Mouse (Mus musculus): ENCODE measurements around the gene Acod1.
A peak's percentile ranks its signal among the peaks of the same experiment; 100 is the strongest.

Gene Acod1

DNA sequence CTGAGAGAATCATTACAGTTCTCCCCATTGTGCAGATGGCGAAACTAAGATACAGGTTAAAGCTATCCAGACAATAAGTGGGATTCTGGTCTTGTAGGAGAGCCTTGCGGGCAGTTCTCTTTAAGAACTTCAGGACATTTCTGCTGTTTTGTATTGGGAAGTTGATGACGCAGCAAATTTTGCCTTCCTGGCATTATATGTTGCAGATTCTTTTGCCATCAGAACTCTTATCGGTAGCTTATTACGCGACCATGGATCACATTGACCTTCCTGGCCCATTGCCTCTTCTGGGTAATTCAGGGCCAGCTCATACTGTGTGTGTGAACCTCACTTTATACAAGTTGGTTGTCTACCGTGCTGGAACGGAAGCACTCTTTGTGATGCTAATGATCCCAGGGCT, 27.0 kb downstream of the Acod1 start:
- DNase-seq, result no peak

DNA sequence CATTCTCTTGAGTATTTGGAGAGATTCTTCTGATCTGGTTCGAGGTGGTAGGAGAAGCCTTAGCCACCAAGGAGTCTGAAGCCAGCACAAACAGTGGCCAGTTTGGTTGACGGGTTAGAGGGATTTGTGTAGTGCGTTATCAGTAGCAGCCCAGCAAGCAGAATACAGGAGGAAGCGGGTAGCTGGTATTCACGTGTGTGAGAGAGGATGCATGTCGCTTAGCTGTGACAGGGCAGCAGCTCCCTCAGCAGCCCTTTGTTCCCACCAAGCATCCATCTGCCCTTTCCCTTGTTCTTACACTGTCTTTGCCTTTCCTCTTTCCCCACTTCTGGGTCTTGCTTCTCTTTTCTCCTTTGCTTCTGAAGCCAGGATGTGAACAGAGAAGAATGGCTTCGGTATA, 28.4 kb downstream of the Acod1 start:
- no peak for DNase-seq

DNA sequence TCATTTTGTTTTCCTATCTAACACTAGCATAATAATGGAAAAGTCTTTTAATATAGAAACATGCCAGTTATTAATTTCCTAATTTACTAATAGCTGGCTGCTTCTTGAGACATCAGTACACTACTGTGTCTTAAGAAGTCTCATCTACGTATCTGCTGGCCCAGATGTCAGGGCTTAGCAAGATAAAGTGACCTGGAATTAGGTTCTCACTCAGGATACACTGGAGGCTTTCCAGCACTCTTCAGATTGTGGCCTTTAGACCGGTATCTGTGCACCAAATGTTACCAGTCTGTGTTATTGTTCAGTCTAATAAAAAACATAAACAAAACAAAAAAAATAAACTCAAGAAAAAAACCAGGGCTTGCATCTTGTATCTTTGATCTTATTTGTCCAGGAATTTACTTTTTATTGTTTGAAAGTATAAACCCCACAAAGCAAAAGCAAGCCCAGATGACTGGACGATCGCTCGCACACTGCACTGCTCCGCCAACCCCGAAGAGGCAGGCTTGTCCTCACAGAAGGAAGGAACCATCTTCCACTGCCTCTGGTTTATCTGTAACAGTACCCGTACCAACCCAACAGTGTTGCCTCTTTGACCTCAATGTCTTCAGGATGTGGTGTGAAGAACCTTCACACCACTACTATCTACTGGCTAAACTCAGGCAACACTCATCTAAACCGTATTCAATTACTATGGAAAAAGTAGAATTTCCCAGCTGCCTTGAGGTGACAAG, 30.7 kb downstream of the Acod1 start:
- DNase-seq, result no peak

DNA sequence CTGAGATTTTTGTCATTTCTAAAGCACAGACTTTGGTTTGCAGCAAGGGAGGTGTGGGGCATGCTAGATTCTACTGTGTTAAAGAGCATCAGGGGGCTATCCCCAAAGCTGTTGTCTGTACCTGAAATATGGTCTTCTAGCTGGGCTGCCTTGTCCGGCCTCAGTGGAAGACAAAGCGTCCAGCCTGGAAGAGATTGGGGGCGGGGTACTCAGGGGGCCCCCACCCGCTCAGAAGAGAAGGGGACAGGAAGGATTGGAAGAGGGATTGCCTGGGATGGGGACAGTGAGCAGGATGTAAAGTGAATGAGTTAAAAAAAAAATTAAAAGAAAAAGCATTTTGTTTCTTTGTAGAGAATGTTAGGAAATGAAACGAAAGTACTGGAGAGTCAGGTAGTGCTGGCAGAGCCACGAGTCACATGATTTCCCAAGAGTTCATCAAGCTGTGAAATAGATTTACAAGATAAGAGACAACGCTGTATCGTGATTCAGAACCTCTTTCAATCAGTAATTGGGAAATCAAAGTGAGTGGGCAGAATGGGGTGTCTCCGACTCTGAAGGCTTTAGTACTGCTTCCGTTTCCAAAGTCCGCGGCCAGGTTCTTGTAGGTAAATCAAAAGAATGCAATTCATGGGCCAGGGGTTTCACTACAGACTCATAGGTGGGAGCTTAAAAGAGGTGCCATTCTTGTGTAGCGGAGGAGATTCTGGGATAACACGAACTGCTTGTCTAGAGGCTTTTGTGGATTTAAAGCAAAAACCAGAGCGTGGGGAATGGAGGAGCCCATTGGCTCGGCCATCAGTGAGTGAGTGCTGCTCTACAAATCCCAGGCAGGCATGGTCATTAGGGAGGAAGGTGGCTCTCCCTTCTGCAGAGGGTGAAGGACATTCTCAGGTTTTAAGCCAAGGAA, 31.5 kb downstream of the Acod1 start:
- DNase-seq, result no peak

DNA sequence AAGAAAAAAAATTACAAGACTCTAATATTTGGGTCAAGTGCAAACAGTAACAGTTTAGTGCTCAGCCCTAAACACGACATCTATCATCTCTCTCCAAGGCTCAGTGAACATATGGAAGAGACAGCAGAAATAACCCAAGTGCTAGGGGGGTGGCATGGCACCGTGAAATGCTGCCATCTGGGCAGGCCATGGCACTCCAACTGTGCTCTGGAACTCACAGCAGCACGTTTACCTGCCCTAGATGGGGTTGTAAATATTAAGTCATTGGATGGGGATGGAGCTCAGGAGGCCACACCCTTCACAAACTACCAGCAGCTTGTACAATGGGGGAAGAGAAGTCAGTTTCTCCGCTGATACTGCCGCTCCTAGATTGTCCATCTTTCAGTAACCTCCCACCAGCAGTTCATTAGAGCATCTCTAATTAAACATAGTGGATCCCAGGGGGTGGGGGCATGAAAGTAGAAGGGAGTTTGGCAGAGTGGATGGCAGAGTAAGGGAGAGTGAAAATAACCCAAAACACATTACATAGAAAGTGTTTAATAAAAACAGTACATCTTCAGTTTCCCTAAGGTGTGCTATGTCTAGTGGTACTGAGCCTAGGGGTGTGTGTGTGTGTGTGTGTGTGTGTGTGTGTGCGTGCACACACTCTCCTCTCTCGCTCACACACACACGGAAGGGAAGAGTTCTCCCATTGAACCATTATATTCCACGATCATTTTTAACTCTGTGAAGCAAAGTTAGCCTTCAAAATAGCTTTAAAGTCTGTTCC, 32.6 kb downstream of the Acod1 start:
- peak; percentile 59 for DNase-seq

DNA sequence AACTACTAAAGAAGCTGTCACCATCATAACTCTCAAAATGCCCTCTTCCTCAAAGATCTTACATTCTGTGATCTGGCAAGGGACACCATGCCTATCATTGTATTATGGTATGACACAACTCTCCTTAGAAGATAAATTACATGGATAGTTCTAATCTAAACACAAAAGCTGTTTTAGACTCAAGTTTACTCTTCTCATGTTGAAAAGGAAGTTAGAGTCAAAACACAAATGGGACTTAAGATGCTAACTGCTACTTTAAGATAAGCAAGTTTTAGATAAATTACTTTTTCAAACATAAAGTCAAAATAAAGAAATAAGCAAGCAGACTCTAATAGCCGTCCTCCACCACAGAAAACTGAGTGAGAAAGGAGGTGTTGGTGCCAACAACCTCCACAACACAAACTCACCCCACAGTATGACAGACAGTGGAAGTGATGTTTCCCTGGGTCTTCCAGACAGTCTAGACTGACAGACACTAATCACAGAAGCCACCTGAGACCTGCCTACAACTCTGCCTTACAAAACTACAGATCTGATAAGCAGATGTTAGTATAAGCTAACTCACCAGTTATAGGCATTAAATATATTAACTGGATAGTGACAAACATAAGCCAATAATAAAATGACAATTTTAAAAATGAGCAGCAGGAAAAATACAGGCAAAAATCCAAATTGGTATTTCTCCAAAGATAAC, 39.2 kb downstream of the Acod1 start:
- no peak for DNase-seq

DNA sequence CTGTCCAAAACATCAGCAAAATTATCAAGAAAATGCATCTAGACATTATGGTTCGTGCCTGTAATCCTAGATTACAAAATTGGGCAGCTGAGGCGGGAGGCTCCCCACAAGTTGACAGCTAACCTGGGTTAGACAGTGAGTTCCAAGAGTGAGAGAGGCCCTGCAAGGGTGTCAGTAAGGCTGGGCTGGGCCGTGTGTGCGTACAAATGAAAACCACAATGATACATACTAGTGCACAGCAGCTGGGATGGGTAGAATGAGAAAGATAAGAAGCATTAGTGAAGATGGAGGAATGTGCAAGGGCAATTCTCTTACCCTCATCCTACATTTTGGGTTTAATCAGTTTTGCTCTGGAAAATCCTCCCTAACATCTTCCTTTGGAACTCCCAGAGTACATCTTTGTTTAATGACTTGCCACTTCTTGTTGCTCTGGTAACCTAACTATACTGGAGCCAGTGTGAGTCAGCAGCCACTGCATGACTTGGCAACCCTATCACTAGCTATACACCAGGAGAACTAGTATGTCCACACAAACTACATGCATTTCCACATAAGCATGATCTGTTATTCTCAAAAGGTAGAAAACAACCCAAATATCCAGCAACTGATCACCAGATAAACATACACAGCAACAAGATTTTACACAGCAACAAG, 40.0 kb downstream of the Acod1 start:
- peak; percentile 57 for DNase-seq

DNA sequence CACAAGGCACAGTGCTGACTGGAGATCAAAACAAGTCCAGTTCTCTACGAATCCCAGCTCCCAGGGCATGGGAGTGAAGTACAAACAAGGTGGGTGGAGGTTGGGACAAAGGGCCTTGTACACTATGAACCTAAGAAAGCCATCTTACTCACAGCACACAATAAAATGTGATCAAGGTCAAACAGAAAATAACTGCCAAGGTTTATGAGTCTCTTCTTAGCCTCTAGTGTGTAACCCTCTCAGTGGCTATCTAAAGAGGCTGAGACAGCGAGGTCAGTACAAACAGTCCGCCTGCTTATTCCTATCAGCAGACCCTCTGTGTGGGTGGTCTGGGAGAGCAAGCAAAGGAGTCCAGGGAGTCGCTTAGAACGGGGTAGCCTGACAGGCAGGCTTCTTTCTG, 41.1 kb downstream of the Acod1 start:
- no peak for DNase-seq

DNA sequence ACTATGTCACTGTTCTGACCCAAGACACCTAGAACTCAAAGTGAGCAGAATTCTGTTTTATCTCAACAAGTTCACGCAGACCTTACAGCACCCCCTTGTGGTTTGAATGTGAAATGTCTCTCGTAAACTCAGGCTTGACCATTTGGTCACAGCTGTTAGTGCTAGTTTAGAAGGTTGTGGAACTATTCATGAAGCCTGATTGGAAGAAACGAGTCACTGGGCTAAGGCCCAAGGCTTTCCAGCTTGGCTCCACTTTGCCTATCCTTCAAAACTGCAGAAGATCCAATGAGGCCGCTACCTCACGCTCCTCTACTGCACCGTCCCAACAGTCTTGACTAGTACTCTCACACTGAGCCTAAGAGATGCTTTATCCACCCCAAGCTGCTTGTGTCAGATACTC, 41.8 kb downstream of the Acod1 start:
- no peak for DNase-seq

DNA sequence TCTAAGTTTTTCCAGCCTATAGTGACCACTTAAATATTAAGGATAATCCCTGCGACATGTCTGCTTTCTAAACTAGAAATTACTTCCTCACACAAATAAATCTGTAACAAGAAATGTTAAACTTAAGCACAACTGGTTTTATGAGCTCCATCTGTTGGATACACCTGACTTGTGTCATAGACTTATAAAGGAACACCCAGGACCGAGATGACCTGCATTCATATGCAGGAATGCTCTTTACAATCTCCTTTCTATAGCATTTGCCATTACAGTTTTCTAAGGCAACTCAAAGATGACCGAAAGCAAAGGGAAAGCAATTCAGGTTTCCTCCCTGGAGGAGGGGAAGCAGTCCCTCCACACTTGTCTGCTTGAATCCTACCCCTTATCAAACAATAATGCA, 46.5 kb downstream of the Acod1 start:
- DNase-seq, result no peak

DNA sequence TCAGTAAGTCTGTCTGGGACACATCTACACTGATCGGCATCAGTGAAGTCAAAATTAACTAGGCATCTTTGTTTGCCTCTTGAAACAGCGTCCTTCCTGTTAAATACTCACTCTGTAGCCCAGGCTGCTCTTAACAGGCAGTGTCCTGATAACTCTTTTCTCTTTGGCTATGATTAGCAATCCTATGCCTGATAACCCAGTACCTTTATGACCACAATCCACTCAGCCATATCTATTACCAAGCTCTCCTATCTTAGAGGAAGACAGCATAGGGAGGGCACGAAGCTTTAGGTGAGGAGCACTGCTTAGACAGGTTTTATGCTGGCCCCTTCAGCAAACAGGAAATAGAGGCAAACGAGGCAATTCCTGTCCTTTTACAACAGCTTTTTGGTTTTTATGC, 46.9 kb downstream of the Acod1 start:
- no peak for DNase-seq

DNA sequence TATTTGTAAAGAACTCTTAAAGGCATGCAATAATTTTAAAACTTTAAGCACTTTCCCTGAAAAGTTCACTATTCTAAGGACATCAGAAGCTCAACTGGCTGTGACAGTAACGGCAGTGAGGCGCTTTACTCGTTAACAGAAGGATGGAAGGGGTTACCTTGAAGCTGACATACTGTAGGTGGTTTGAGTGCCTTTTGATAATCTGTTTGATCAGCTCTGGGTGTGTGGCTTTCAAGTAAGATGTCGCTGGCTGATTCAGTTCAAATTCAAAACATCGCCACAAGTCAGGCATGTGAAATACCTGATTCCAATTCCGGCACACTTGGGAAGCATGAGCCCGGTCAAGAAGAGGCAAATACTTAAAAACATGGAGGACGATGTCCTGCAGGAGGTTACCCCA, 48.3 kb downstream of the Acod1 start:
- no peak for DNase-seq

DNA sequence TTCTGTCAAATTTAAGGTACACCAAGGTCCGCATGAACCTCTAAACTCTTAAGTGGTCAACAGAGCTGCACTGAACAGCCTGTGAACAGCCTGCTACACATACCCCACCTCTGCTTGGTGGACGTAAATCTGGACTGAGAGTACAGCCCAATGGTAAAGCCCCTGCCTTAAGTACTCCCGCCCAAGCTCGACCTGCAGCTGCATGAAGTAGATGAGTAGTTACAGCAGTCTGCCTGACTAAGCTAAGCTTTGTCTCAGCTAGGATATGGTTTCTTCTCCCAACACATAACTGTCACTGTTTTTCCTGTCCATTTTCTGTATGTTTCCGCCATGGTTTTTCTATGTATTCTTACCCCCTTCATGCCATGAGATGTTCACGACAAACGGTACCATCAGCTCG, 49.0 kb downstream of the Acod1 start:
- DNase-seq, result no peak

DNA sequence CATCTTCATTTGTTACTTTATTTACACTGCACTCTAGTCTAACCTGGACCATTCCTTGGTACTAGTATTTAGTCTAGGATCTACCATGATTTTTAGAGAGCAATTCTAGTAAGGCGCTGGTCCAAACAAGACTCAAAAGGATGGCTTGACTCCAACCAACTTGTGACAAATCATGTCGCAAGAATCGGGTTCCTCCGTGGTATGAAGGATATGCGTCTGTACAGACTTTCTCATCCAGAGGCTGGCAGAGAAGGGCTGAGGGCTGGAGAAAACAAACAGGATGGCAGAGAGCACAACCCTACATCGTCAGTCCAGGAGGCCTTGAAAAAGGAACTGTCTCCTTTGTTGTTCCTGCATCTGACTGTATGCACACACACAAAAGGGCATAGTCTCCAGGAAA, 49.8 kb downstream of the Acod1 start:
- no peak for DNase-seq

DNA sequence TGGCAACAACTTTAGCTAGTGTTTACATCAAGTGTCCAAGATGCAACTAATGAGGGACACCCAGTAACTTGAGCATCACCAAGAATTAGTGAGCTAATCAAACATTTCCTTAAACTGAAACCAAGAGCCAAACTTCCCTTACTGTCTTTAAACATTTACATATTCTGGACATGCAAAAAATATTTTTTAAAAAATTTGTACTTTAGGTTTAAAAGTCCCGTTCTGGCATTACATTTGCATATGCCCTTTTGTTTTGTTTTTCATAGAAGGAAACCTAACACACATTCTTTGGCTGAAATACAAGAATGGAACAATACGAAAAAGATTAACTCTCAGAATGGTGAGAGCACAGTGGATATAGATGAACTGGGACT, 51.4 kb downstream of the Acod1 start:
- no peak for DNase-seq

DNA sequence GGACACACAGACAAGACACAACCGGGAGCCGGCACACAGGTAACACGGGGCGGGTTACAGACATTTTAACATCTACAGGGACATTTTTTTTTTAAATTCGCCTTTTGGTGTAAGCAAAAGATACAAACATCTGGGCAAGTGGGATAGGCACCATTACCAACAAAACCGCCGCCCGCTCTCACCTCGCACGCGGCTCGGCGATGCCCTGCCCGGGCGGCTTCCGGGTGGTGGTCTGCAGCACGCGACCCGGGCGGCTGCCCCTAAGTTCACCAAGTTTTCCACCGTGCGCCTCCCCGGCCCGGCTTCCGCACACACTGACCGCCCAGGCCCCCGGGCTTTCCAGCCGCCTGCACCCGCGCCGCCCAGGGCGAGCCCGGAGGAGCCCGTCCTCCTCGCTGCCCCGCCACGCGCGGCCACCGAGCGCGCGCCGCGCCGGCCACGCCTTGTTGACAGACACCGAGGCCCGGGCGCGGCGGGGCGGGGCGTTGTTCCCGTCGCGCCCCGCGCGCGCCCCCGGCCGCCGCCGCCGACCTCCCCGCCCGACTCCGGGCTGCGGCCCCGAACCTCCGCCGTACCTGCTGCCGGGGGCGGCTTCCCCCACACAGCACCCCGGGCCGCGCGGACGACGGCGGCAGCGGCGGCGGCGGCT, 51.9 kb downstream of the Acod1 start:
- DNase-seq, result peak; percentile 86

DNA sequence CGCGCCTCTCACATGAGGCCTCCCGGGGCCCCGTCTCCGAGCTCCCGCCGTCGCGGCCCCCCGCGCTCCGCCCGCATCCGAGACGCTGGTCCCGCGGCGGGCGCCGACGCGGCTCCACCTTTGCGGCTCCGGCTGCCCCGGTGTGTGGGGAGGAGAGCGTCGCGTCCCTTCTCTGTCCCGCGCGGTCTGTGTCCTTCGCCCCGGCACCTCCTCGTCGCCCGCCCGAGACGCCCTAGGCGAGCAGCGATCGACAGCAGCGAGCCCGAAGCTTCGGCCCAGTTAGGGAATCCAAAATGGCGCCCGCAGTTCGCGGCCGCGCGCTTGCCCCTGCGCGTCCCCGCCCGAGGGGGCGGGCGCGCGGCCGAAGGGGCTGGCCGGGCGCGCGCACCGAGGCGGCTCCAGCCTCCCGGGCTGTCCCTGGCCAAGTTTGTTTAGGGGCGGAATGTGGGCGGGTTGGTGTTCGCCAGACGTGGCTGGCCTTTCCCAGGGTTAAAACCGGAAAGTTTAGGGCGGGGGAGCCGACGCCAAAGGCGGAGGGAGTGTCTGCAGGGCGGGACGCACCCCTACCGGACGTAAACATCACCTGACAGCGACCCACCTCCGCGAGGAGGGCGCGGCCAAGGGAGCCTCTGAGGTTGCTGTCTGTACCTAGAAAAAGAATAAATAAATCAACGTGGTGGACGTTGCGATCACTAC, 52.6 kb downstream of the Acod1 start, which contains the start of gene Fbxl3:
Fbxl3 (minus strand) TSS at position 329 of the 696 bp plus-strand sequence.
- peak; percentile 89 for DNase-seq

DNA sequence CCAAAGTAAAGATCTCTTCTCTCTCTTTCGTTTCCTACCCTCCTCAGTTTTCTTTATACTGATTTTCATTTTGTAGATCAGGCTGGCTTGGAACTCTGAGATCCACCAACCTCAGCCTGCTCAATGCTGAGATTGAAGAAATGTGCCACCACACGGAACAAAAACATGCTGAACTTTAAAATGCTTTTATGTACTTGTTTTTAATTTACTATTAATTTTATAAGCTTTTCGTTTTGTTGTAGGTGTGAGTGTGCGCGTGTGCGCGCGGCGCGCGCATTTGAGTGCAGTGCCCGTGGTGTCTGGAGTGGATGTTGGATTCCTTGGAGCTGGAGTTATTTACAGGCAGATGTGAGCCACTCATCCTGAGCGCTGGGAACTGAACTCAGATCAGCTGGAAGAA, 53.5 kb downstream of the Acod1 start:
- no peak for DNase-seq

DNA sequence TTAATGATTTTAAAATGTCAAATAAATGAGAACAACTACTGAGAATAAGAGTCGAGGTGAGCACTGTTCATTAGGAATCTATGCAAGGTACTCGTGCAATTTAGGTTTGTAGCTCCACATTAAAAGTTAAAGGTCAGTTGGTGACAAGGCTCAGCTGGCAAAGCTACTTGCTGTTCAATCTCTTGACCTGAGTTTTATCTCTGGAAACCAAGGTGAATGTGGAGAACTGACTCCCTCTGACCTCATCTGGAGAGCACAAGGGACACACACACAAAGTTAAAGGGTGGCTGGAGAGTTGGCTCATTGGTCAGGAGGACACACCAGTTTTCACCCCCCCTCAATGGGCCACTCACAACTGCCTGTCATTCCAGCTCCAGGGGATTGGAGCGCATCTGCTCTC, 54.4 kb downstream of the Acod1 start:
- no peak for DNase-seq

DNA sequence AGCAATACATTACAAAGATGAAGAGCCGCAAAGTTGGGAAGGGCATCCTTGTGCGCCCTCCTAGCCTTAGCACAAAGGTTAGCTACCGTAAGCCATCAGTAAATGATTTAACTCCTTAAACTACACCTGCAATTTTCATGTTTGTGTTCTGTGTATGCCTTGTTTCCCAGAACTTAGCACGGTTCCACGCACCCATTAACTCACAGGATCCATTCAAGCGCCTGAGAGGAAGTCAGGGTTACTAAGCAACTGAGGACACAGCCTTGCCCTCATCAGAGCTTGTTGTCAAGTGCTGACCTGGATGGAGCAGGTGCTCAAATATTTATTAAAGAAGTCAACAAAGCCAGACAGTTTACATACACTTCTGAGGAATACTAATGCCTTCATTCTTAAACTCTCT, 55.5 kb downstream of the Acod1 start:
- no peak for DNase-seq

DNA sequence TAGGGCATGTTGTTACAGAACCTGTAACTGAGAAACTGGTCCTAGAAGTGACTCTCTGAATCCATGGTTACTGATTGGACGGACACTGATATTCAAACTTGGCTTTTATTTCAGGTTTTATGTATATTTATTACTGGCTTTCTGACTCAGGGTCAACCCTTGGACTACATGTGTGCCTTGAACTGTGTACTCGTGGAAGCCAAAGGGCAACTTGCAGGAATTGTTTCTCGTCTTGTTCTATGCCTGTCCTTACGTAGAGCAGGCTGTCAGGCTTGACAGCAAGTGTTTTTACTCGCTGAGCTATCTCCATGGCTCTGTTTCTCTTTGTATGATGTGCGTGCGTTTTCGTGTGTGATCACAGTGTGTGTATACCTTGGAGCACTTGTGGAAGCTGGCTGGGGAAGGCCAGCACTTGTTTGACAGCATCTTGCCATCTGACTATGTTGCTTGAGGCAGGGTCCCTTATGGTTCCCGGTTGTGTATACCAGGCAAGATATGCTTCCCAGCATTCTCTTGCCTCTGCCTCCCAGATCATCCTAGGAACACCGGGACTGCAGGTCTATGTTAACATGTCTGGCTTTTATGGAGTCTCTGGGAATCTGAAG, 56.1 kb downstream of the Acod1 start:
- DNase-seq, result no peak
